Comparison of ENCODE assay signal across 25 mouse cellular contexts in genomic region chr3:6228685-6229084, GRCm38 (mm10).
DNase-seq lines count a peak whose midpoint lies in the region; ATAC-seq lines count a peak whose summit lies in the region.
"Had no signal": no experiment of that assay in that cellular context is flagged by ENCODE, and none has a peak within 500 bp of the region (broad histone marks: within the 10 kb centered on the region; RNA-seq: fewer than 3 reads in every experiment).

No protein-coding gene starts in this region.

- no peaks in the 10 kb centered on the region for H3K36me3 ChIP-seq in embryonic facial prominence, embryonic 14.5 days (ENCODE audit: control insufficient read depth, insufficient read depth, low read length)
- no peaks in the 10 kb centered on the region for H3K36me3 ChIP-seq in limb, embryonic 12.5 days
- H3K36me3 ChIP-seq in hindbrain, embryonic 16.5 days (ENCODE audit: control insufficient read depth, insufficient read depth, low read length): no peaks in the 10 kb centered on the region
- H3K36me3 ChIP-seq: embryonic facial prominence, embryonic 15.5 days; forebrain, embryonic 10.5 days; G1E; heart, embryonic 15.5 days had no signal

- H3K4me2 ChIP-seq in embryonic facial prominence, embryonic 14.5 days (ENCODE audit: low read depth, low read length): no peak overlapping the region
- no peak overlapping the region for H3K4me2 ChIP-seq in limb, embryonic 12.5 days
- no peak overlapping the region for H3K4me2 ChIP-seq in hindbrain, embryonic 16.5 days (ENCODE audit: low read length)
- H3K4me2 ChIP-seq: embryonic facial prominence, embryonic 15.5 days; heart, embryonic 11.5 days; heart, embryonic 15.5 days; hindbrain, embryonic 14.5 days had no signal

- no peaks in the 10 kb centered on the region for H3K27me3 ChIP-seq in embryonic facial prominence, embryonic 14.5 days (replicated peaks; ENCODE audit: control insufficient read depth, insufficient read depth, low read length)
- H3K27me3 ChIP-seq in limb, embryonic 12.5 days: no peaks in the 10 kb centered on the region
- H3K27me3 ChIP-seq in hindbrain, embryonic 16.5 days (replicated peaks; ENCODE audit: control insufficient read depth, insufficient read depth, low read length): no peaks in the 10 kb centered on the region
- H3K27me3 ChIP-seq: embryonic facial prominence, embryonic 15.5 days; heart, embryonic 15.5 days had no signal

- H3K9ac ChIP-seq in embryonic facial prominence, embryonic 14.5 days (ENCODE audit: low read depth, low read length): no peak overlapping the region
- H3K9ac ChIP-seq in limb, embryonic 12.5 days (replicated peaks): no peak overlapping the region
- no peak overlapping the region for H3K9ac ChIP-seq in hindbrain, embryonic 16.5 days (ENCODE audit: low read depth, low read length)
- H3K9ac ChIP-seq: embryonic facial prominence, embryonic 15.5 days; heart, embryonic 15.5 days; hindbrain, embryonic 14.5 days had no signal

- no peak overlapping the region for H3K4me3 ChIP-seq in embryonic facial prominence, embryonic 14.5 days (ENCODE audit: low read depth, low read length)
- H3K4me3 ChIP-seq in limb, embryonic 12.5 days (replicated peaks): no peak overlapping the region
- no peak overlapping the region for H3K4me3 ChIP-seq in hindbrain, embryonic 16.5 days (ENCODE audit: low read length)
- H3K4me3 ChIP-seq: embryonic facial prominence, embryonic 15.5 days; erythroblast, embryonic 14.5 days; forebrain, embryonic 10.5 days; heart, adult 2 months; heart, embryonic 15.5 days had no signal

- DNase-seq in embryo, embryonic 10 days (ENCODE audit: low spot score): peak; percentile 4
- no peak for DNase-seq in embryo, embryonic 9.5 days (ENCODE audit: extremely low spot score)
- DNase-seq in embryonic facial prominence, embryonic 14.5 days (ENCODE audit: low spot score): peak; percentile 25
- DNase-seq in retina, postnatal 1 day: no peak
- DNase-seq in adrenal gland, adult 2 months: no peak
- DNase-seq: adrenal gland, postnatal 10 days; B cell, adult 2 months; cerebellum, adult 11-12 months; cerebellum, adult 9-10 months; cerebellum, postnatal 25 days; gastrocnemius, postnatal 36 days; heart, adult 2 months; heart, postnatal 14 days had no signal

- 39% methylated on average over 1 of the region's 1 CpGs for WGBS in embryonic facial prominence, embryonic 14.5 days
- WGBS in limb, embryonic 12.5 days: 23% methylated on average over 1 of the region's 1 CpGs
- 70% methylated on average over 1 of the region's 1 CpGs for WGBS in hindbrain, embryonic 16.5 days

- ATAC-seq in embryonic facial prominence, embryonic 14.5 days (ENCODE audit: low read depth): no peak
- peak; percentile 66; the same call in 1 of the 2 replicates for ATAC-seq in limb, embryonic 12.5 days (ENCODE audit: insufficient number of reproducible peaks, insufficient read depth, low FRiP score, low TSS enrichment, low read depth)
- no peak for ATAC-seq in hindbrain, embryonic 16.5 days
- ATAC-seq: CD4-positive, CD25-positive, alpha-beta regulatory T cell, adult 4 months; forebrain, embryonic 14.5 days; intestine, embryonic 16.5 days had no signal

- no peaks in the 10 kb centered on the region for H3K9me3 ChIP-seq in embryonic facial prominence, embryonic 14.5 days (ENCODE audit: control insufficient read depth, low read length)
- H3K9me3 ChIP-seq in limb, embryonic 12.5 days: no peaks in the 10 kb centered on the region
- no peaks in the 10 kb centered on the region for H3K9me3 ChIP-seq in hindbrain, embryonic 16.5 days (ENCODE audit: control insufficient read depth, low read length)
- H3K9me3 ChIP-seq: embryonic facial prominence, embryonic 15.5 days; forebrain, embryonic 10.5 days; G1E; heart, embryonic 15.5 days had no signal

- no peaks in the 10 kb centered on the region for H3K4me1 ChIP-seq in embryonic facial prominence, embryonic 14.5 days (ENCODE audit: control insufficient read depth, insufficient read depth, low read length)
- H3K4me1 ChIP-seq in limb, embryonic 12.5 days (replicated peaks): 0 out of 2 replicates have a peak, but pooled peaks cover 6% of the 10 kb centered on the region
- H3K4me1 ChIP-seq in hindbrain, embryonic 16.5 days (ENCODE audit: control insufficient read depth, insufficient read depth, low read depth, low read length): no peaks in the 10 kb centered on the region
- H3K4me1 ChIP-seq: embryonic facial prominence, embryonic 15.5 days; forebrain, embryonic 10.5 days; heart, embryonic 15.5 days had no signal

- H3K27ac ChIP-seq in embryonic facial prominence, embryonic 14.5 days (replicated peaks; ENCODE audit: low read depth, low read length): no peak overlapping the region
- H3K27ac ChIP-seq in limb, embryonic 12.5 days: no peak overlapping the region
- no peak overlapping the region for H3K27ac ChIP-seq in hindbrain, embryonic 16.5 days (ENCODE audit: low read depth, low read length)
- H3K27ac ChIP-seq: embryonic facial prominence, embryonic 15.5 days; forebrain, embryonic 10.5 days; heart, adult 2 months; heart, embryonic 15.5 days; hindbrain, embryonic 14.5 days had no signal

Comparison
In these comparisons a context has a peak if more than half of its experiments do, and no peak if none do; other contexts are left out.
1. DNase-seq: peak in embryo, embryonic 10 days (single experiment) and embryonic facial prominence, embryonic 14.5 days (single experiment); none in embryo, embryonic 9.5 days (single experiment), retina, postnatal 1 day (single experiment) and adrenal gland, adult 2 months (single experiment).